11 mouse cellular contexts compared by ENCODE assay signal in genomic region chr11:76364038-76364437, GRCm38 (mm10). TPM values are rescaled to one million over a fixed set of nuclear protein-coding genes. Genes with fewer than 3 reads are reported as not detected.
DNase-seq lines count a peak whose midpoint lies in the region; ATAC-seq and TF ChIP-seq lines count a peak whose summit lies in the region.
"Had no signal": no experiment of that assay in that cellular context is flagged by ENCODE, and none has a peak within 500 bp of the region (broad histone marks: within the 10 kb centered on the region; RNA-seq: fewer than 3 reads in every experiment).

No protein-coding gene starts in this region.

- WGBS in cerebellum, adult 2 months: 71% methylated on average over 5 of the region's 5 CpGs
- WGBS in hindbrain, embryonic 11.5 days: 58% methylated on average over 5 of the region's 5 CpGs
- 57% methylated on average over 5 of the region's 5 CpGs for WGBS in hindbrain, embryonic 12.5 days
- WGBS in embryonic facial prominence, embryonic 14.5 days: 76% methylated on average over 5 of the region's 5 CpGs
- 73% methylated on average over 5 of the region's 5 CpGs for WGBS in midbrain, embryonic 14.5 days

- no peaks in the 10 kb centered on the region for H3K27me3 ChIP-seq in cerebellum, adult 2 months (ENCODE audit: control insufficient read depth, insufficient read depth, low read length)
- H3K27me3 ChIP-seq in hindbrain, embryonic 11.5 days (ENCODE audit: control insufficient read depth, insufficient read depth, low read length): no peaks in the 10 kb centered on the region
- no peaks in the 10 kb centered on the region for H3K27me3 ChIP-seq in hindbrain, embryonic 12.5 days
- no peaks in the 10 kb centered on the region for H3K27me3 ChIP-seq in embryonic facial prominence, embryonic 14.5 days (replicated peaks; ENCODE audit: control insufficient read depth, insufficient read depth, low read length)
- H3K27me3 ChIP-seq in midbrain, embryonic 14.5 days (ENCODE audit: control insufficient read depth, insufficient read depth, low read length): no peaks in the 10 kb centered on the region

- DNase-seq in cerebellum, adult 2 months: no peak
- DNase-seq in cerebellum, postnatal 25 days: no peak
- DNase-seq in hindbrain, embryonic 11.5 days (ENCODE audit: low spot score): no peak
- DNase-seq in embryonic facial prominence, embryonic 14.5 days (ENCODE audit: low spot score): no peak
- no peak for DNase-seq in midbrain, embryonic 14.5 days
- DNase-seq in lung, postnatal 25 days (ENCODE audit: low spot score): no peak
- DNase-seq in cerebellum, adult 9-11 months: no peak
- DNase-seq: adrenal gland, adult 8-10 months; kidney, postnatal 36 days; left cerebral cortex, postnatal 4 days had no signal

- no peak overlapping the region for H3K4me2 ChIP-seq in hindbrain, embryonic 11.5 days (replicated peaks; ENCODE audit: low read depth, low read length)
- no peak overlapping the region for H3K4me2 ChIP-seq in hindbrain, embryonic 12.5 days (replicated peaks)
- H3K4me2 ChIP-seq in embryonic facial prominence, embryonic 14.5 days (ENCODE audit: low read depth, low read length): no peak overlapping the region
- H3K4me2 ChIP-seq in midbrain, embryonic 14.5 days (ENCODE audit: low read length): no peak overlapping the region

- TF ChIP-seq CTCF in cerebellum, adult 2 months (IDR thresholded peaks at IDR 0.05; ENCODE audit: borderline replicate concordance, insufficient read depth, low read depth, low read length): no peak

- no peaks in the 10 kb centered on the region for H3K36me3 ChIP-seq in hindbrain, embryonic 11.5 days (ENCODE audit: control insufficient read depth, insufficient read depth, low read length)
- H3K36me3 ChIP-seq in hindbrain, embryonic 12.5 days: no peaks in the 10 kb centered on the region
- H3K36me3 ChIP-seq in embryonic facial prominence, embryonic 14.5 days (ENCODE audit: control insufficient read depth, insufficient read depth, low read length): peaks cover 15% of the 10 kb centered on the region; the same call in 1 of the 2 replicates
- H3K36me3 ChIP-seq in midbrain, embryonic 14.5 days (ENCODE audit: control insufficient read depth, insufficient read depth, low read length): no peaks in the 10 kb centered on the region

- TF ChIP-seq POLR2A in cerebellum, adult 2 months (IDR thresholded peaks at IDR 0.05; ENCODE audit: borderline replicate concordance, insufficient read depth, low read length): no peak

- ATAC-seq in hindbrain, embryonic 11.5 days (ENCODE audit: low FRiP score): no peak
- ATAC-seq in hindbrain, embryonic 12.5 days (ENCODE audit: low FRiP score): no peak
- ATAC-seq in embryonic facial prominence, embryonic 14.5 days (ENCODE audit: low read depth): no peak
- ATAC-seq in midbrain, embryonic 14.5 days (ENCODE audit: low FRiP score, low TSS enrichment): no peak

- peaks cover 21% of the 10 kb centered on the region for H3K4me1 ChIP-seq in cerebellum, adult 2 months (ENCODE audit: control insufficient read depth, insufficient read depth, low read length)
- peaks cover 6% of the 10 kb centered on the region; the same call in 1 of the 2 replicates for H3K4me1 ChIP-seq in hindbrain, embryonic 11.5 days (replicated peaks; ENCODE audit: control insufficient read depth, insufficient read depth, low read length)
- peaks cover 37% of the 10 kb centered on the region for H3K4me1 ChIP-seq in hindbrain, embryonic 12.5 days
- H3K4me1 ChIP-seq in embryonic facial prominence, embryonic 14.5 days (ENCODE audit: control insufficient read depth, insufficient read depth, low read length): peaks cover 26% of the 10 kb centered on the region
- H3K4me1 ChIP-seq in midbrain, embryonic 14.5 days (ENCODE audit: control insufficient read depth, insufficient read depth, low read length): peaks cover 22% of the 10 kb centered on the region

- peak overlapping the region; percentile 24; the same call in 1 of the 2 replicates for H3K27ac ChIP-seq in cerebellum, adult 2 months (ENCODE audit: insufficient read depth, low read length)
- H3K27ac ChIP-seq in hindbrain, embryonic 11.5 days (ENCODE audit: low read depth, low read length): peak overlapping the region; percentile 19; the same call in 1 of the 2 replicates
- no peak overlapping the region for H3K27ac ChIP-seq in hindbrain, embryonic 12.5 days
- H3K27ac ChIP-seq in embryonic facial prominence, embryonic 14.5 days (replicated peaks; ENCODE audit: low read depth, low read length): peak overlapping the region; percentile 55
- 0 out of 2 replicates have a peak overlapping the region, but pooled peaks have one; percentile 32 for H3K27ac ChIP-seq in midbrain, embryonic 14.5 days (replicated peaks; ENCODE audit: low read depth, low read length)

- H3K4me3 ChIP-seq in cerebellum, adult 2 months (replicated peaks; ENCODE audit: insufficient read depth, low read depth, low read length): no peak overlapping the region
- no peak overlapping the region for H3K4me3 ChIP-seq in hindbrain, embryonic 11.5 days (ENCODE audit: low read depth, low read length)
- H3K4me3 ChIP-seq in hindbrain, embryonic 12.5 days: no peak overlapping the region
- H3K4me3 ChIP-seq in embryonic facial prominence, embryonic 14.5 days (ENCODE audit: low read depth, low read length): no peak overlapping the region
- no peak overlapping the region for H3K4me3 ChIP-seq in midbrain, embryonic 14.5 days (replicated peaks; ENCODE audit: low read depth, low read length)

- H3K9me3 ChIP-seq in hindbrain, embryonic 11.5 days (ENCODE audit: control insufficient read depth, low read length): no peaks in the 10 kb centered on the region
- no peaks in the 10 kb centered on the region for H3K9me3 ChIP-seq in hindbrain, embryonic 12.5 days (replicated peaks)
- H3K9me3 ChIP-seq in embryonic facial prominence, embryonic 14.5 days (ENCODE audit: control insufficient read depth, low read length): no peaks in the 10 kb centered on the region
- no peaks in the 10 kb centered on the region for H3K9me3 ChIP-seq in midbrain, embryonic 14.5 days (ENCODE audit: control insufficient read depth, low read length)

- H3K9ac ChIP-seq in hindbrain, embryonic 11.5 days (ENCODE audit: low read depth, low read length): no peak overlapping the region
- no peak overlapping the region for H3K9ac ChIP-seq in hindbrain, embryonic 12.5 days
- H3K9ac ChIP-seq in embryonic facial prominence, embryonic 14.5 days (ENCODE audit: low read depth, low read length): 0 out of 2 replicates have a peak overlapping the region, but pooled peaks have one; percentile 8
- H3K9ac ChIP-seq in midbrain, embryonic 14.5 days (replicated peaks; ENCODE audit: low read length): no peak overlapping the region

RNA-seq across cellular contexts. Expression of gene Nxn, which starts 34.9 kb away (rescaled TPM):
- polyA plus RNA-seq in cerebellum, adult 2 months (2012; rRNA removed): 24.3 and 29.8 TPM in 2 replicates
- polyA plus RNA-seq in hindbrain, embryonic 11.5 days (2014; fragmentation: Nextera tagmentation; extraction: Ambion mirVana): 40.0 and 45.2 TPM in 2 replicates
- 54.3 and 57.3 TPM in 2 replicates for polyA plus RNA-seq in hindbrain, embryonic 12.5 days (2016; fragmentation: Nextera tagmentation; extraction: Ambion mirVana)
- polyA plus RNA-seq in embryonic facial prominence, embryonic 14.5 days (2014; fragmentation: Nextera tagmentation; extraction: Ambion mirVana): 63.8 and 70.2 TPM in 2 replicates
- 21.9 and 28.2 TPM in 2 replicates for polyA plus RNA-seq in midbrain, embryonic 14.5 days (2014; fragmentation: Nextera tagmentation; extraction: Ambion mirVana)

RNA-seq across cellular contexts. Expression of gene Timm22, which starts 42.7 kb away (rescaled TPM):
- polyA plus RNA-seq in cerebellum, adult 2 months (2012; rRNA removed): 27.2 and 33.7 TPM in 2 replicates
- 113 and 116 TPM in 2 replicates for polyA plus RNA-seq in hindbrain, embryonic 11.5 days (2014; fragmentation: Nextera tagmentation; extraction: Ambion mirVana)
- 111 and 113 TPM in 2 replicates for polyA plus RNA-seq in hindbrain, embryonic 12.5 days (2016; fragmentation: Nextera tagmentation; extraction: Ambion mirVana)
- polyA plus RNA-seq in embryonic facial prominence, embryonic 14.5 days (2014; fragmentation: Nextera tagmentation; extraction: Ambion mirVana): 113 and 124 TPM in 2 replicates
- 111 and 120 TPM in 2 replicates for polyA plus RNA-seq in midbrain, embryonic 14.5 days (2014; fragmentation: Nextera tagmentation; extraction: Ambion mirVana)
